Mouse (Mus musculus): ENCODE data around the gene Rap1gap2. TPM values are rescaled to one million over a fixed set of nuclear protein-coding genes. Genes with fewer than 3 reads are reported as not detected.

Rap1gap2 gene
- polyA plus RNA-seq, 1 experiment from 2014 or later: 11.4 TPM

DNA sequence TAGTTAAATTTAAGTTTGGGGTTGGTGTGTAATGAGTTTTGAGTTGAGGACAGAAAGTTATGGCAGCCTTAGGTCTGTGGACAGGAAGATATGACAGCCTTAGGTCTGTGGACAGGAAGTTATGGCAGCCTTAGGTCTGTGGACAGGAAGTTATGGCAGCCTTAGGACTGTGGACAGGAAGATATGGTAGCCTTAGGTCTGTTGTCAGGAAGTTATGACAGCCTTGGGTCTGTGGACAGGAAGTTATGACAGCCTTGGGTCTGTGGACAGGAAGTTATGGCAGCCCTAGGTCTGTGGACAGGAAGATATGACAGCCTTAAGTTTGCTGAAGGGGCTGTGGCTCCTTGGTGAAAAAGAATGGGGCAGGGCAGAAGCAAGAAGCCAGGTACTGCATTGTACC lies 14.6 kb upstream of the Rap1gap2 start:
- ATAC-seq (replicated peaks; ENCODE audit: low FRiP score, low read depth): no peak
- Histone ChIP-seq H3K9me3 (replicated peaks; ENCODE audit: low read length) (no peaks in the 10 kb centered on the region), H3K4me3 (replicated peaks; ENCODE audit: low read depth, low read length) (no peak overlapping the region), H3K36me3 (ENCODE audit: insufficient read depth, low read length) (no peaks in the 10 kb centered on the region), H3K27ac (no peak overlapping the region), H3K9ac (ENCODE audit: low read depth, low read length) (no peak overlapping the region), H3K27me3 (ENCODE audit: insufficient read depth, low read length) (peaks cover 6% of the 10 kb centered on the region), H3K4me2 (ENCODE audit: low read length) (no peak overlapping the region), H3K4me1 (replicated peaks; ENCODE audit: insufficient read depth, low read length) (no peaks in the 10 kb centered on the region)
- TF ChIP-seq CTCF (IDR thresholded peaks at IDR 0.05; ENCODE audit: low read depth): no peak
- DNase-seq (ENCODE audit: low spot score): no peak

DNA sequence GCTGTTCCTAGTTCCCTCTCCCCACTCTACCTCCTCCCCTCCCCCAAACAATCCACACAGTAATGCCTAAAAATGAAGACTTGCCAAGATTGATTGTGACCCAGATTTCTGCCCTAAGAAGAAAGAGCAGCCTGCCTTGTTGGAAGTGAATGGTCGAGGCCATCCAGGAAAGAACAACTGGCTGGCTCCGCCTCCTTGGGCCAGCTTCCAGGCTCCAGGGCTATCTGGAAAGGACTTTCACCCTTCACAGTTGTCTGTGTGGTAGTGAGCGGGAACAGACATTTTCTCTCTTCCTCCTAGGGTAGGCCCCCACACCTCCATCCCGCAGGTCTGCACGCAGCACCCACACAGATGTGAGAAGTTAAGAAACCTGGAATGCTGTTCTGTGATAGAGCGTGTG lies 13.0 kb upstream of the Rap1gap2 start:
- H3K9me3 ChIP-seq (replicated peaks; ENCODE audit: low read length): no peaks in the 10 kb centered on the region
- ATAC-seq (replicated peaks; ENCODE audit: low FRiP score, low read depth) (no peak), DNase-seq (ENCODE audit: low spot score) (no peak)
- H3K9ac ChIP-seq (ENCODE audit: low read depth, low read length): no peak overlapping the region
- H3K4me2 ChIP-seq (ENCODE audit: low read length): no peak overlapping the region
- 62% methylated on average over 6 of the region's 6 CpGs for WGBS
- no peak for TF ChIP-seq CTCF (IDR thresholded peaks at IDR 0.05; ENCODE audit: low read depth)
- H3K27ac ChIP-seq: no peak overlapping the region
- H3K4me3 ChIP-seq (replicated peaks; ENCODE audit: low read depth, low read length): no peak overlapping the region
- H3K4me1 ChIP-seq (replicated peaks; ENCODE audit: insufficient read depth, low read length): no peaks in the 10 kb centered on the region
- peaks cover 14% of the 10 kb centered on the region for H3K27me3 ChIP-seq (ENCODE audit: insufficient read depth, low read length)
- H3K36me3 ChIP-seq (ENCODE audit: insufficient read depth, low read length): no peaks in the 10 kb centered on the region

DNA sequence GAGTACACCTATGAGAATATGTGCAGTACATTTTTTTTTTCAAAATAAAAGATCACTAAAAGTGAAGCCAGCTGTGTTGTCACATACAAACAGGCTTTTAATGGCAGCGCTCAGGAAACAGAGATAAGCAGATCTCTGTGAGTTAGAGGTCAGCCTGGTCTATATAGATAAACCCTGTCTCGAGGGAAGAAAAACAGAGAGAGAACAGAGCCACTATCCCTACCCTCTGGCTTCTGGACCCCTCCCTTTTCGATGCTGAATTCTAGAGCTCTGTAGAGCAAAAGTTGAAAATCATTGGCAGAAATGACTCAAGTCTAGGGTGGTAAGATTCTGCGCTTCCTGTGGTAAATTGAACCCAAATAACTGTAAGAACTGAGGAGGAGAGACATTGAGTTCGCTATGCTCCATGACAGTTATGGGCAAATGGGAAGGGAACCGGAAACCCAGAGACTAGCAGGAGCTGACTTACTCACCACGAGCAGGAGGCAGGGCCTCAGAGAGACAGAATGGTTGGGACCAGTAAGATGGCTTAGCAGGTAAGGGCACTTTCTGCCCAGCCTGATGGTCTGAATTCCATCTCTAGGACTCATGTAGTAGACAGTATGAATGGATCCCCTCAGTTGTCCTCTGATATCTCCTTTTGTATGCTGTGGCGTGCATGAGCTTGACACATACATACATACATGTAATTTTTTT lies 11.4 kb upstream of the Rap1gap2 start:
- no peak overlapping the region for H3K9ac ChIP-seq (ENCODE audit: low read depth, low read length)
- no peak for TF ChIP-seq CTCF (IDR thresholded peaks at IDR 0.05; ENCODE audit: low read depth)
- WGBS: 73% methylated on average over 8 of the region's 8 CpGs
- H3K4me3 ChIP-seq (replicated peaks; ENCODE audit: low read depth, low read length): no peak overlapping the region
- DNase-seq (ENCODE audit: low spot score) (no peak), ATAC-seq (replicated peaks; ENCODE audit: low FRiP score, low read depth) (no peak)
- H3K9me3 ChIP-seq (replicated peaks; ENCODE audit: low read length): no peaks in the 10 kb centered on the region
- H3K27ac ChIP-seq: no peak overlapping the region
- no peaks in the 10 kb centered on the region for H3K4me1 ChIP-seq (replicated peaks; ENCODE audit: insufficient read depth, low read length)
- H3K27me3 ChIP-seq (ENCODE audit: insufficient read depth, low read length): peaks cover 14% of the 10 kb centered on the region
- H3K36me3 ChIP-seq (ENCODE audit: insufficient read depth, low read length): no peaks in the 10 kb centered on the region
- no peak overlapping the region for H3K4me2 ChIP-seq (ENCODE audit: low read length)

DNA sequence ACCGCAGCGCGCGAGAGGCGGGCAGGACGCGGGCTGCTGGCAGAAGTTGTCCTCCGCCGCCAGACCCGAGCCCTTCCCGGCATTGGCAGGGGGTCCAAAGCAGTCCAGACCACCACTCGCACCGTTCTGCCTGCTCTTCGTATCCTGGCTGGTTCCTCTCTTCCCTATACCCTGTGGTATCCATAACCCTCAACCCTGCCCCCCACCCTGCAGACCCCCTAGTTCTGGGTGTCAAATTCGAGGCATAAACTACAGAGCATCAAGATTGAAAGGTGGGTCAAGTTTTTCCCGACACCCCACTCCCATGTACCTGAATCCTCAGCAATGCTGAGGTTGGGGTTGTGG lies 9.2 kb upstream of the Rap1gap2 start:
- no peaks in the 10 kb centered on the region for H3K4me1 ChIP-seq (replicated peaks; ENCODE audit: insufficient read depth, low read length)
- no peak overlapping the region for H3K4me3 ChIP-seq (replicated peaks; ENCODE audit: low read depth, low read length)
- H3K36me3 ChIP-seq (ENCODE audit: insufficient read depth, low read length): no peaks in the 10 kb centered on the region
- no peaks in the 10 kb centered on the region for H3K9me3 ChIP-seq (replicated peaks; ENCODE audit: low read length)
- no peak overlapping the region for H3K27ac ChIP-seq
- no peak for TF ChIP-seq CTCF (IDR thresholded peaks at IDR 0.05; ENCODE audit: low read depth)
- H3K27me3 ChIP-seq (ENCODE audit: insufficient read depth, low read length): peaks cover 14% of the 10 kb centered on the region
- H3K4me2 ChIP-seq (ENCODE audit: low read length): peak overlapping the region; percentile 42; the same call in 1 of the 2 replicates
- no peak overlapping the region for H3K9ac ChIP-seq (ENCODE audit: low read depth, low read length)
- ATAC-seq (replicated peaks; ENCODE audit: low FRiP score, low read depth): no peak
- WGBS: 2% methylated on average over 15 of the region's 16 CpGs
- no peak for DNase-seq (ENCODE audit: low spot score)

DNA sequence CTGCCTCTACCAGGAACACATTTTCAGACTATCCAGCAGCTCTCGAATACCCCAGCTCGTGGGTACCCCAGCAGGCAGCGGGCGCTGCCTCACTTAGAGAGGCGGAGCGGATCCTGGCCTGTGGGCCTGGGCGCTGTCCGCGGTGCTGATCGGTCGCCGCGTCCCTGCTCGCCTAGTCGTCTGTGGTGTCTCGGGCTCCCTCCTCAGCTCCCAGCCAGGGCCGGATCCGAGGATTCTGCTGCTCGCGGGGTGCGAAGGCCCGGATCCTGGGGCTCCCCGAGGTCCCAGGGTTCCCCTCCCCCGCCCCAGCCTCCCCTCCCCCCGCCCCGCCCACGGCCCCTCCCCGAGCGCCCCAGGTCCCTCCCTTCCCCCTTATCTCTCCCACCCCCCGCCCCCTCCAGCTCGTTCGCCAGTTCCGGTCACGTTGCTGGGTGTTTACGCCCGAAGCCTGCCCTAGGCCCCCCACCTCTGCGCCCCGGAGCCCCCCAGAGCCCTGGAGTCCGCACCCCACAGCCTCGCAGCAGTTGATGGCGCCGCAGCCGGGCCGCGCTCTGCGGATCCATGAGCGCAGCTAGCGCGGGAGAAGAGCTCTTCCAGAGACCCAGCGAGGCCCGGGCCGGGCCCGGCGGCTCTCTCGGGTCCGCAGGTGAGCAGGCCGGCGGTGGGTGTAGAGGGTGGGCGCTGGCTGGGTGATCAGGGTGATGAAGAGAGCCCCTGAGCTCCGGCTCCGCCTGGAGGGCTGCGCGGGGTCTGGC lies 8.7 kb upstream of the Rap1gap2 start, which contains the start of gene Ccdc92b:
Gene Ccdc92b (plus strand): TSS at position 405 of the 755 bp plus-strand sequence.
- Histone ChIP-seq H3K36me3 (ENCODE audit: insufficient read depth, low read length) (no peaks in the 10 kb centered on the region), H3K4me3 (replicated peaks; ENCODE audit: low read depth, low read length) (no peak within 1 kb of the TSS), H3K27me3 (ENCODE audit: insufficient read depth, low read length) (peaks cover 14% of the 10 kb centered on the region), H3K4me1 (replicated peaks; ENCODE audit: insufficient read depth, low read length) (no peaks in the 10 kb centered on the region), H3K9ac (ENCODE audit: low read depth, low read length) (no peak within 1 kb of the TSS), H3K27ac (no peak within 1 kb of the TSS), H3K4me2 (ENCODE audit: low read length) (peak within 1 kb of the TSS; percentile 42), H3K9me3 (replicated peaks; ENCODE audit: low read length) (no peaks in the 10 kb centered on the region)
- WGBS: under 1% methylated on average over 51 of the region's 63 CpGs
- ATAC-seq (replicated peaks; ENCODE audit: low FRiP score, low read depth): peak; percentile 57
- TF ChIP-seq CTCF (IDR thresholded peaks at IDR 0.05; ENCODE audit: low read depth): peak; percentile 32; the same call in 1 of the 2 replicates
- DNase-seq (ENCODE audit: low spot score): peak; percentile 88

DNA sequence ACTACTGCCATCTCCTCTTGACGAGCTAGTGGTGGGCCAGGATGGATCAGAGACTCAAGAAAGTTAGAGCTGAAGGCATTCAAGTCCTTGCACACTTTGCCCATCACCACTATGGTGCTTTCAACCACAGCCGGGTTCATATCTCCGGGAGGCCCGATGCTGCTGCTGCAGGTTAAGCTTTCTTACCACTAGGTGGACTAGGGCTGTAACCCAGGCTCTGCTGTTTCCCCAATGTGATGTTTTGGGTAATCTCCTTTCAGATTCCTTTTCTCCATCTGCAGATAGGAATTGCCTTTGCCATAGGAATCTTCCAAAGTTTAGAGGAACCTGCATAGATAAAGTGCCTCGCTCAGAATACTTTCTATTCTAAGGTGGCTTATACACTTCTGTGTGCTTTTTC lies 4.9 kb upstream of the Rap1gap2 start:
- TF ChIP-seq CTCF (IDR thresholded peaks at IDR 0.05; ENCODE audit: low read depth): no peak
- Histone ChIP-seq H3K4me1 (replicated peaks; ENCODE audit: insufficient read depth, low read length) (no peaks in the 10 kb centered on the region), H3K27me3 (ENCODE audit: insufficient read depth, low read length) (peaks cover 23% of the 10 kb centered on the region), H3K4me2 (ENCODE audit: low read length) (no peak overlapping the region), H3K9me3 (replicated peaks; ENCODE audit: low read length) (no peaks in the 10 kb centered on the region), H3K4me3 (replicated peaks; ENCODE audit: low read depth, low read length) (no peak overlapping the region), H3K36me3 (ENCODE audit: insufficient read depth, low read length) (no peaks in the 10 kb centered on the region), H3K27ac (no peak overlapping the region), H3K9ac (ENCODE audit: low read depth, low read length) (no peak overlapping the region)
- WGBS: 43% methylated on average over 5 of the region's 5 CpGs
- ATAC-seq (replicated peaks; ENCODE audit: low FRiP score, low read depth) (no peak), DNase-seq (ENCODE audit: low spot score) (no peak)

All from kidney, postnatal 0 days (tissue).